Mouse (Mus musculus) thymus, adult 2 months (tissue): ENCODE data around the gene Nol4l. TPM values are rescaled to one million over a fixed set of nuclear protein-coding genes. Genes with fewer than 3 reads are reported as not detected.

ENCODE experiments used
- DNase-seq: peaks from one replicate; pipeline ENCODE4 v3.0.0; 2021
- H3K27ac ChIP-seq: fragments of 200-500 bp; 2 replicates; pipeline ENCODE4 v1.5.1; 2012; ENCODE audit warnings: low read length, control low read depth; ENCODE audit not compliant: control insufficient read depth, insufficient read depth
- H3K27me3 ChIP-seq: fragments of 200-500 bp; 2 replicates; pipeline ENCODE4 v1.6.1; 2012; ENCODE audit warnings: mild to moderate bottlenecking, low read length, moderate library complexity, mixed read lengths; ENCODE audit not compliant: control insufficient read depth, insufficient read depth
- H3K36me3 ChIP-seq: fragments of 200-500 bp; 2 replicates; pipeline ENCODE4 v1.6.1; 2012; ENCODE audit warnings: mild to moderate bottlenecking, low read length, moderate library complexity; ENCODE audit not compliant: control insufficient read depth, insufficient read depth
- H3K4me1 ChIP-seq: fragments of 200-500 bp; replicated peaks from 2 replicates; pipeline ENCODE4 v1.6.1; 2012; ENCODE audit warnings: low read length; ENCODE audit not compliant: control insufficient read depth, insufficient read depth
- H3K4me3 ChIP-seq: fragments of 200-500 bp; 2 replicates; pipeline ENCODE4 v1.5.1; 2012; ENCODE audit warnings: mild to moderate bottlenecking, low read length, control low read depth, moderate library complexity; ENCODE audit not compliant: control insufficient read depth, insufficient read depth
- CTCF ChIP-seq: fragments of 200-500 bp; IDR thresholded peaks from 2 replicates; pipeline ENCODE4 v1.5.1; 2012; ENCODE audit warnings: mild to moderate bottlenecking, control low read depth, low read length, moderate library complexity, borderline replicate concordance; ENCODE audit not compliant: control insufficient read depth, poor library complexity, insufficient read depth; ENCODE audit errors: extremely low read depth
- POLR2A ChIP-seq: fragments of 200-500 bp; IDR thresholded peaks from 2 replicates; pipeline ENCODE4 v1.6.1; 2012; ENCODE audit warnings: mild to moderate bottlenecking, low read length, control low read depth, moderate library complexity; ENCODE audit not compliant: control insufficient read depth, poor library complexity, insufficient read depth; ENCODE audit errors: extremely low read depth
- WGBS: fragments of 180-500 bp; shearing (Covaris S2); methylation state at CpG from one replicate; pipeline ENCODE4 v1.1.7; 2018; 5-methylcytosine and 5-hydroxymethylcytosine counted together
- polyA plus RNA-seq: library from polyadenylated mRNA; depleted of rRNA; stranded (reverse); fragments of >200 nt; gene quantifications from 2 replicates; pipeline ENCODE4 v1.2.3, GENCODE M21; 2012

Nol4l gene
- polyA plus RNA-seq, 1 experiment, result 4.2 TPM

DNA sequence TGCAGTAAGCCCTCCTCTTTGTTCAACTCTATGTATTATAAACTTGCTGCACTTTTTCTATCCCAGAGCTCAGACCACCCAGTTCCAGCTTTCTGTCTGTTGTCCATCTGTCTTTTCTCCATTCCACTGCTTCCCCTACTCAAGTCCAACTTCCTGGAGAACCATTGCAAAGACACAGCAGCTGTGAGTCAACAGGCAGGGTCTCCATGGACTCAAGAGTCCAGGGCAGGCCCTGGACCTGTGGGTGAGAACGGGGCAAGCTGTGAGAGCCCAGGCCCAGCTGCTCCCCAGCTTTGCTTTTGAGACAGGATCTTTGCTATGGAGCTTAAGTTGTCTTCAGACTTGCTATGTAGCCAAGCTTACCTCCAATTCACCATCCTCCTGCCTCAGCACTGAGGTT is 99.2 kb downstream of the Nol4l start:
- TF ChIP-seq CTCF (no peak), POLR2A (no peak)
- no peak overlapping the region for H3K27ac ChIP-seq
- no peak overlapping the region for H3K4me3 ChIP-seq
- no peaks in the 10 kb centered on the region for H3K36me3 ChIP-seq
- no peaks in the 10 kb centered on the region for H3K27me3 ChIP-seq
- 90% methylated on average over 1 of the region's 1 CpGs for WGBS
- no peaks in the 10 kb centered on the region for H3K4me1 ChIP-seq
- DNase-seq, result no peak

DNA sequence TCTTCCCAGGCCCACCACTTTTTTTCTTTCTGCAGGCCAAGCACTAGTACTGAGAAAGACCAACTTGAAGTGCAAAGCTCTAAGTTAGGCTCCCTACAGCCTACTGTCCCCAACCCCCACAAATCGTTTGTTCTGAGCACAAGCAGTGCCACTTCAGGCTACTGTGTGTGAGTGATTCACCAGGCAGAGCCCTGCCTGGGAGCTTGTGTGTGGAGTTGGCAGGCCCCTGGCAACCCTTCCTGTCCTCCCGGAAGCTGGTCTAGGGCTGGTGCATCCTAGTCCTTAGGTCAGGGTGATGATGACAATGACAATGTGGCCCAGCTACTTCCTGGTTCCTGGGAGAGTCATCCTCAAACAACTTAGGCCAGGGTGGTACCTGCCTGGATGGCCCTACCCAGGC is 101.3 kb downstream of the Nol4l start:
- H3K27me3 ChIP-seq, result no peaks in the 10 kb centered on the region
- no peak overlapping the region for H3K27ac ChIP-seq
- DNase-seq, result no peak
- no peak for TF ChIP-seq POLR2A
- no peak for TF ChIP-seq CTCF
- H3K4me1 ChIP-seq, result peaks cover 11% of the 10 kb centered on the region
- no peaks in the 10 kb centered on the region for H3K36me3 ChIP-seq
- 96% methylated on average over 2 of the region's 2 CpGs for WGBS
- no peak overlapping the region for H3K4me3 ChIP-seq

- H3K27me3 ChIP-seq, result no peaks in the 10 kb centered on the region
- WGBS, result 96% methylated on average over 2 of the region's 2 CpGs
- no peak overlapping the region for H3K27ac ChIP-seq
- DNase-seq, result no peak
- H3K36me3 ChIP-seq, result no peaks in the 10 kb centered on the region
- no peak overlapping the region for H3K4me3 ChIP-seq
- peaks cover 11% of the 10 kb centered on the region for H3K4me1 ChIP-seq
- TF ChIP-seq CTCF (no peak), POLR2A (no peak)
These were observed 102.8 kb downstream of the Nol4l start for GRCm38 (mm10) chr2:153426931-153427330.

DNA sequence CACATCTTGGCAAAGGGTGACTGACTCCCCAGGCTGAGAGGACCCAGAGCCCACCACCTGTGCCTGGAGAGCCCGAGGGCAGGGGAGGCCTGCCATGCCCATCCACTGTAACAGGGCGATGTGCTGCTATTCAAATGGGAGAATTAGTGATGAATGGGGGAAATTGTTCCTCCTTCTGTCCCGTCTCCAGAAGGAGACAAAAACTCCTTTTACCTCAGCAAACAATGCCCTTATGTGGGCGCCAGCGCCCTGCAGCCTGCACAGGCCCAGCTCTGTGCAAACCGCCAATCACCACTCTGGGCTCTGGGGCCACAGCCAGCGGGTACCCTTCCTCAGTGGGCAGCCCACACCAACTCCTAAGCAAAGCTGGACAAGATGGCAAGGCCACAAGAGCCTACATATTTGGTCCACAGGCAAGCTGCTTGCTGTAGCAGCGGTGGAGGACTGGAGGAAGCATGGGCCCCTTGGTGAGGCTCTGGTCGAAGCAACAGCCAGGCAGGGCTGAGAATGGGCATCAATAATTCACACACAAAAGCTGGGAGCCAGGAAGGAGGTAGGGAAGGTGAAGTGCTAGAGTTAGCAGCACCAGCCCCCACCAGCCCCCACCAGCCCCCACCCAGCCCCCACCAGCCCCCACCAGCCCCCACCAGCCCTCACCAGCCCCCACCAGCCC is 103.6 kb downstream of the Nol4l start:
- Histone ChIP-seq H3K36me3 (no peaks in the 10 kb centered on the region), H3K4me3 (no peak overlapping the region), H3K27ac (no peak overlapping the region), H3K27me3 (no peaks in the 10 kb centered on the region), H3K4me1 (peaks cover 11% of the 10 kb centered on the region)
- TF ChIP-seq CTCF (no peak), POLR2A (no peak)
- no peak for DNase-seq
- WGBS, result 97% methylated on average over 9 of the region's 9 CpGs

DNA sequence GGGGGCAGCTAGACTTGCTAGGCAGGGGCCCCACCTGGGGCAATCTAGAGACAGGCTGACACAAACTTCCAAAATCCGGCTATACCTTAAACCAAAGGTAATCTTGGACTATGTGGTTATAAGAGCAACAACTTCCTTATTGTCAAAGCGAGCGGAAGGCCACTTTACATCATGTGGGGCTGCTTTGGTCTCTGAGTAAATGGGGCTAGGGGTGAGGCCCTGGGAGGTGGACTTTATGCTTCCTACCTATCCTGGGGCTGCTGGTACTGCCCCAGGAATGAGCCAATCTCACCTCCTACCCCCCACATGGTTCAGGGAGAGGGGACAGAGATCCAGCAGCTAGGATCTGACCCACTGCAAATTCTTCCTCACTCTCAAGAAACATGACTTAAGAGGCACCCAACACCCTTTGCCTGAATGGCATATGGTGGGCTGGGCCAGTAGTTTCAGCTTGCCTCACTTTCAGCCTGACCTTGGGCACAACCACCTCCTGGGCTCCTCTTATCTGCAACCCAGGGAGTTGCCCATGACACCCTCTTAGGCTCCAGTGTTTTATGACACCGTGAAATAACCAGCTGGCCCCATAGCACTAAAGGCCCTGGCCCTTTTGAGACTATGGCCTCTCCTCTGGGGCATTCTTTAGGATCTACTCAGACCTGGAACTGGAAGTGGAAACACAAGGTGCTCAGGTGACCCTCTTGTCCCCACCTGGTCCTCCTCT is 104.5 kb downstream of the Nol4l start:
- Histone ChIP-seq H3K36me3 (no peaks in the 10 kb centered on the region), H3K27me3 (no peaks in the 10 kb centered on the region), H3K27ac (no peak overlapping the region), H3K4me3 (no peak overlapping the region), H3K4me1 (peaks cover 11% of the 10 kb centered on the region)
- no peak for DNase-seq
- 94% methylated on average over 4 of the region's 4 CpGs for WGBS
- TF ChIP-seq POLR2A (no peak), CTCF (no peak)

- TF ChIP-seq CTCF, result no peak
- Histone ChIP-seq H3K4me3 (peak overlapping the region; percentile 16), H3K27ac (no peak overlapping the region), H3K27me3 (no peaks in the 10 kb centered on the region), H3K36me3 (no peaks in the 10 kb centered on the region), H3K4me1 (peaks cover 11% of the 10 kb centered on the region)
- 85% methylated on average over 8 of the region's 8 CpGs for WGBS
- no peak for DNase-seq
These were observed 105.2 kb downstream of the Nol4l start for GRCm38 (mm10) chr2:153424557-153424956.

DNA sequence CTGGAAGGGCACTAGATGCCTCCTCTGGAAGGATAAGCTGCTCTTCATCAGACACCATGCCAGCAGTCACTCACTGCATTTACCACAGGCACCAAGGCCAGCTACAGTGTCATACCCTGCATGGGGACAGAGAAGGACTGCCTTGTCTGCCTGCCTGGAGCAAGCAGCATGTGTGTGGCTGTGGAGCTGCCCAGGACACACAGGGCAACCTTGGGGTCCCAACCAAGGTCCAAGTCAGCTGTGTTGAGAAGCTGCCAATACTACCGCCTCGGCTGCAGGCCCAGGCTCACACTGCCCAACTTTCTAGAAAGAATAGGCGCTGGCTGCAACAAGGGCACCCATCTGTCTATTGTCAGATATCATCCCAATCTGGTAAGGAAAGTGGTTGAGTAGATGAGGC is 106.7 kb downstream of the Nol4l start:
- Histone ChIP-seq H3K4me3 (no peak overlapping the region), H3K27me3 (no peaks in the 10 kb centered on the region), H3K4me1 (peaks cover 11% of the 10 kb centered on the region), H3K36me3 (no peaks in the 10 kb centered on the region), H3K27ac (no peak overlapping the region)
- no peak for DNase-seq
- no peak for TF ChIP-seq CTCF
- TF ChIP-seq POLR2A, result no peak
- 96% methylated on average over 3 of the region's 3 CpGs for WGBS
